Mouse (Mus musculus) natural killer cell, adult 2 months (primary cell): ENCODE results near the gene Hagh.

Source experiments
- DNase-seq, 2 experiments: peaks; one replicate each; pipeline ENCODE4 v3.0.0; 2022; ENCODE audit warnings: low spot score in 2 of 2

The Hagh gene

GRCm38 (mm10) chr17:24902671-24903474, 62.9 kb downstream of the Hagh start:
- no peak for DNase-seq

- no peak for DNase-seq
Observed at GRCm38 (mm10) chr17:24903767-24904166, 63.8 kb downstream of the Hagh start.

- no peak for DNase-seq
Observed at GRCm38 (mm10) chr17:24907591-24907990, 67.6 kb downstream of the Hagh start.

GRCm38 (mm10) chr17:24913984-24914383, 74.0 kb downstream of the Hagh start:
- no peak for DNase-seq
